Comparison of ENCODE assay signal across 10 mouse cellular contexts in genomic region chr3:41422615-41423579, GRCm38 (mm10).
DNase-seq lines count a peak whose midpoint lies in the region; ATAC-seq and TF ChIP-seq lines count a peak whose summit lies in the region.
"Had no signal": no experiment of that assay in that cellular context is flagged by ENCODE, and none has a peak within 500 bp of the region (broad histone marks: within the 10 kb centered on the region; RNA-seq: fewer than 3 reads in every experiment).

No protein-coding gene starts in this region.

- no peak overlapping the region for H3K4me2 ChIP-seq in hindbrain, embryonic 11.5 days (replicated peaks; ENCODE audit: low read depth, low read length)
- H3K4me2 ChIP-seq: lung, embryonic 15.5 days had no signal

- ATAC-seq in hindbrain, embryonic 11.5 days (ENCODE audit: low FRiP score): no peak

- DNase-seq in hindbrain, embryonic 11.5 days (ENCODE audit: low spot score): peak; percentile 19
- DNase-seq in hindbrain, embryonic 10.5 days (ENCODE audit: low spot score): no peak
- peak; percentile 86 for DNase-seq in ZHBTc4 (ENCODE audit: low read depth, low spot score)
- DNase-seq in kidney, postnatal 4 days: peak; percentile 44 to 53
- DNase-seq in right cerebral cortex, postnatal 25 days: no peak
- no peak for DNase-seq in spleen, postnatal 14 days (ENCODE audit: low spot score in 2 of 2)
- DNase-seq in testis, postnatal 10 days (ENCODE audit: low spot score): no peak
- DNase-seq: gastrocnemius, postnatal 36 days had no signal

- no peak overlapping the region for H3K4me3 ChIP-seq in hindbrain, embryonic 11.5 days (ENCODE audit: low read depth, low read length)
- no peak overlapping the region for H3K4me3 ChIP-seq in hindbrain, embryonic 10.5 days
- peak overlapping the region; percentile 53 for H3K4me3 ChIP-seq in E14TG2a.4 (replicated peaks; ENCODE audit: low read length)
- H3K4me3 ChIP-seq: lung, embryonic 15.5 days had no signal

- WGBS in hindbrain, embryonic 11.5 days: 23% methylated on average over 14 of the region's 14 CpGs
- WGBS in hindbrain, embryonic 10.5 days: 24% methylated on average over 14 of the region's 14 CpGs

- H3K36me3 ChIP-seq in hindbrain, embryonic 11.5 days (ENCODE audit: control insufficient read depth, insufficient read depth, low read length): no peaks in the 10 kb centered on the region
- no peaks in the 10 kb centered on the region for H3K36me3 ChIP-seq in hindbrain, embryonic 10.5 days
- no peaks in the 10 kb centered on the region for H3K36me3 ChIP-seq in E14TG2a.4 (ENCODE audit: insufficient read depth, low read length)
- H3K36me3 ChIP-seq: lung, embryonic 15.5 days had no signal

- H3K27me3 ChIP-seq in hindbrain, embryonic 11.5 days (ENCODE audit: control insufficient read depth, insufficient read depth, low read length): no peaks in the 10 kb centered on the region
- no peaks in the 10 kb centered on the region for H3K27me3 ChIP-seq in hindbrain, embryonic 10.5 days (ENCODE audit: insufficient read depth, poor library complexity, severe bottlenecking)
- no peaks in the 10 kb centered on the region for H3K27me3 ChIP-seq in E14TG2a.4 (ENCODE audit: insufficient read depth, low read length)
- H3K27me3 ChIP-seq: lung, embryonic 15.5 days had no signal

- H3K9ac ChIP-seq in hindbrain, embryonic 11.5 days (ENCODE audit: low read depth, low read length): no peak overlapping the region
- H3K9ac ChIP-seq: lung, embryonic 15.5 days had no signal

- no peak overlapping the region for H3K27ac ChIP-seq in hindbrain, embryonic 11.5 days (ENCODE audit: low read depth, low read length)
- no peak overlapping the region for H3K27ac ChIP-seq in hindbrain, embryonic 10.5 days
- H3K27ac ChIP-seq: lung, embryonic 15.5 days had no signal

- no peak for TF ChIP-seq CTCF in E14TG2a.4 (conservative IDR thresholded peaks at IDR 0.05; ENCODE audit: low read length)

- no peaks in the 10 kb centered on the region for H3K9me3 ChIP-seq in hindbrain, embryonic 11.5 days (ENCODE audit: control insufficient read depth, low read length)
- no peaks in the 10 kb centered on the region for H3K9me3 ChIP-seq in hindbrain, embryonic 10.5 days
- H3K9me3 ChIP-seq in E14TG2a.4 (ENCODE audit: low read length): no peaks in the 10 kb centered on the region
- H3K9me3 ChIP-seq: lung, embryonic 15.5 days had no signal

- H3K4me1 ChIP-seq in hindbrain, embryonic 11.5 days (replicated peaks; ENCODE audit: control insufficient read depth, insufficient read depth, low read length): no peaks in the 10 kb centered on the region
- H3K4me1 ChIP-seq in hindbrain, embryonic 10.5 days (replicated peaks): peaks cover 18% of the 10 kb centered on the region
- peaks cover 71% of the 10 kb centered on the region for H3K4me1 ChIP-seq in E14TG2a.4 (replicated peaks; ENCODE audit: low read depth, low read length)

Comparison
In these comparisons a context has a peak if more than half of its experiments do, and no peak if none do; other contexts are left out.
1. DNase-seq: peak in hindbrain, embryonic 11.5 days (single experiment), ZHBTc4 (single experiment) and kidney, postnatal 4 days (2 of 2); none in hindbrain, embryonic 10.5 days (single experiment), right cerebral cortex, postnatal 25 days (single experiment), spleen, postnatal 14 days (0 of 2) and testis, postnatal 10 days (single experiment).